ENCODE assay signal across 8 mouse cellular contexts in genomic region chr19:47014447-47015381, GRCm38 (mm10). TPM values are rescaled to one million over a fixed set of nuclear protein-coding genes. Genes with fewer than 3 reads are reported as not detected.
DNase-seq lines count a peak whose midpoint lies in the region; ATAC-seq lines count a peak whose summit lies in the region.

Gene Ina (plus strand): TSS chr19:47014698.
Gene Nt5c2 (minus strand): TSS chr19:47015153.

- ATAC-seq in heart, embryonic 15.5 days (replicated peaks; ENCODE audit: insufficient number of reproducible peaks, insufficient read depth, low FRiP score, low read depth), result peak; percentile 69
- peak; percentile 93 for ATAC-seq in lung, embryonic 16.5 days (ENCODE audit: low read depth)
- ATAC-seq in erythroid progenitor cell, adult 5-6 weeks (replicated peaks; ENCODE audit: low FRiP score, poor library complexity, severe bottlenecking), result no peak

- under 1% methylated on average over 121 of the region's 124 CpGs for WGBS in heart, embryonic 15.5 days
- under 1% methylated on average over 102 of the region's 124 CpGs for WGBS in lung, embryonic 16.5 days

- H3K9ac ChIP-seq in heart, embryonic 15.5 days, result no peak within 1 kb of the TSS
- H3K9ac ChIP-seq in lung, embryonic 16.5 days (ENCODE audit: low read length), result 0 out of 2 replicates have a peak within 1 kb of the TSS, but pooled peaks have one; percentile 11

- DNase-seq in CD4-positive helper T cell, adult 2 months (ENCODE audit: low read depth, low spot score), result peak; percentile 32
- DNase-seq in WW6 (ENCODE audit: low read depth, low spot score), result peak; percentile 55
- DNase-seq in embryo, embryonic 10 days (ENCODE audit: low spot score), result peak; percentile 77
- peak; percentile 37 to 62 for DNase-seq in layer of hippocampus, adult 8-10 months (ENCODE audit: low spot score in 2 of 2)
- DNase-seq in right cerebral cortex, adult 18-20 months, result peak; percentile 86

- H3K4me2 ChIP-seq in heart, embryonic 15.5 days, result peak within 1 kb of the TSS; percentile 87
- peak within 1 kb of the TSS; percentile 75 for H3K4me2 ChIP-seq in lung, embryonic 16.5 days (ENCODE audit: low read depth, low read length)

- H3K4me1 ChIP-seq in heart, embryonic 15.5 days (replicated peaks), result peaks cover 17% of the 10 kb centered on the region
- H3K4me1 ChIP-seq in lung, embryonic 16.5 days (replicated peaks; ENCODE audit: control insufficient read depth, insufficient read depth, low read length), result peaks cover 16% of the 10 kb centered on the region

- H3K27me3 ChIP-seq in heart, embryonic 15.5 days, result peaks cover 78% of the 10 kb centered on the region
- H3K27me3 ChIP-seq in lung, embryonic 16.5 days (ENCODE audit: control insufficient read depth, insufficient read depth, low read depth, low read length), result peaks cover 55% of the 10 kb centered on the region

- no peaks in the 10 kb centered on the region for H3K36me3 ChIP-seq in heart, embryonic 15.5 days
- H3K36me3 ChIP-seq in lung, embryonic 16.5 days (ENCODE audit: control insufficient read depth, insufficient read depth, low read length), result no peaks in the 10 kb centered on the region

- no peaks in the 10 kb centered on the region for H3K9me3 ChIP-seq in heart, embryonic 15.5 days (replicated peaks)
- H3K9me3 ChIP-seq in lung, embryonic 16.5 days (ENCODE audit: control insufficient read depth, low read length), result no peaks in the 10 kb centered on the region

- peak within 1 kb of the TSS; percentile 51 for H3K4me3 ChIP-seq in heart, embryonic 15.5 days
- peak within 1 kb of the TSS; percentile 51 for H3K4me3 ChIP-seq in lung, embryonic 16.5 days (ENCODE audit: low read length)

- H3K27ac ChIP-seq in heart, embryonic 15.5 days, result no peak within 1 kb of the TSS
- H3K27ac ChIP-seq in lung, embryonic 16.5 days (ENCODE audit: low read length), result no peak within 1 kb of the TSS

RNA-seq across cellular contexts. Expression of gene Ina, which starts in this region (rescaled TPM):
- polyA plus RNA-seq in heart, embryonic 15.5 days (2015; fragmentation: Nextera tagmentation; extraction: Ambion mirVana), result 0.58 and 5.8 TPM in 2 replicates
- 100 to 1,000 TPM; 144 to 177 (median 163) TPM for total RNA-seq in layer of hippocampus, adult 8-10 months (2022)
- polyA plus RNA-seq in lung, embryonic 16.5 days (2015; fragmentation: Nextera tagmentation; extraction: Ambion mirVana), result 0.51 and 1.2 TPM in 2 replicates
- not detected in 2 replicates for total RNA-seq in erythroid progenitor cell, adult 5-6 weeks (2015; ENCODE audit: low replicate concordance)
- total RNA-seq in erythroid progenitor cell, adult 5-6 weeks (2017; ENCODE audit: low replicate concordance), result not detected in 2 replicates

RNA-seq across cellular contexts. Expression of gene Nt5c2, which starts in this region (rescaled TPM):
- polyA plus RNA-seq in heart, embryonic 15.5 days (2015; fragmentation: Nextera tagmentation; extraction: Ambion mirVana), result 117 and 118 TPM in 2 replicates
- 100 to 1,000 TPM in 1 of 4 experiments, 10 to 100 TPM in 3; 72.5 to 101 (median 83.1) TPM for total RNA-seq in layer of hippocampus, adult 8-10 months (2022)
- 87.7 and 92.2 TPM in 2 replicates for polyA plus RNA-seq in lung, embryonic 16.5 days (2015; fragmentation: Nextera tagmentation; extraction: Ambion mirVana)
- total RNA-seq in erythroid progenitor cell, adult 5-6 weeks (2015; ENCODE audit: low replicate concordance), result 26.4 and 41.4 TPM in 2 replicates
- total RNA-seq in erythroid progenitor cell, adult 5-6 weeks (2017; ENCODE audit: low replicate concordance), result 34.8 and 47.9 TPM in 2 replicates

Comparison
In these comparisons a context has a peak if more than half of its experiments do, and no peak if none do; other contexts are left out.
1. RNA of gene Ina (total RNA-seq): 144 to 177 TPM in layer of hippocampus, adult 8-10 months; not detected in erythroid progenitor cell, adult 5-6 weeks; every median in the first group is over 100 times any median in the second.
2. DNase-seq: peak in every context shown above with its lines; median percentile 86 in right cerebral cortex, adult 18-20 months; 77 in embryo, embryonic 10 days; 55 in WW6; 50 in layer of hippocampus, adult 8-10 months; 32 in CD4-positive helper T cell, adult 2 months.